Mouse (Mus musculus) left cerebral cortex, postnatal 10 days (tissue): ENCODE results near the gene Arid1b. TPM values are rescaled to one million over a fixed set of nuclear protein-coding genes. Genes with fewer than 3 reads are reported as not detected.

ENCODE experiments used
- DNase-seq, 2 experiments: peaks; one replicate each; pipeline ENCODE4 v3.0.0; 2021 to 2022; ENCODE audit warnings: low spot score in 2 of 2, mixed read lengths in 1 of 2; ENCODE audit errors: extremely low spot score in 1 of 2
- intact Hi-C: fragments of 180-260 bp; cut with DNase I; formaldehyde crosslinking; loops from one replicate; pipeline ENCODE4 v1.15.1; 2025
- total RNA-seq, 2 experiments: library from RNA; stranded (reverse); gene quantifications; 2 replicates each; pipeline ENCODE4 v1.2.3; 2021

Gene Arid1b
- total RNA-seq, 2 experiments from 2014 or later, result 77.4 to 83.3 TPM

DNA sequence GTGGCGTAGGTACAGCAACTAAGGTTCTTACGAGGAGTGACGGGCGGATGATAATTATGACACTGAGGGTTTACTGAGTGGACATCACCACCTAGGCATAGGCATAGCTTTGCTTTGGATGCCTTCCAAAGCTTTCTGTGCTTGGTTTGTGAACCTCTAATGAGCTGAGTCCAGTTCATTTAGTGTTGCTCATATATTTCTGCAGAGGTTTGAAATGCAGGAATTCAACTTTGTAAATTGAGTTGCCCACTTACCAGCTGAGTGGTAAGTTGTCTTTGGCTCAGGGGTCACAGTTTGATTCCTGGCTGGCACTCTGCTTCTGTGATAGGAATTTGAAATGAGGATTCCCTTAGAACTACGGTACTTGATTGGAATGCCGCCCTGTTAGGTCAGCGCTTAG is 49.7 kb downstream of the Arid1b start:
- intact Hi-C loops, result no loop called here
- no peak for DNase-seq

DNA sequence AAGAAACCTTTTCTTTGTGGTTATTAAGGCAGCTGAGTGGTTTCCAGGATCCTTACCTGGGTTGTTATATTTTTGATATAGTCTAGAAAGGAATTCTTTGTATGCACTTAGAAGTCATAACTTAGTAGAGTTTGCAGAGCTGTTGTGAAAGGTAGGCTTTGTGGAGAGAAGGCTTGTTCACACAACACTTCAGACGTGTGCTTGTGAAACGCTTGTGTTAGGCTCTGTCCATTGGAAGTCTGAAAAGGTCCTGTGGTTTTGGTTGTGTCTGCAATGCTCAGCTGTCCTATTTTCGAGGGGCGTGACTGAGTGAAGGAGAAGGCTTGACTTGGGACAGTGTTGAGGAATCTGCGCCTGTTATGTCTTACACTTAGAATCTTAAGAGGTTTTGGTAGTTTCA is 51.5 kb downstream of the Arid1b start:
- intact Hi-C loops, result no loop called here
- no peak for DNase-seq

DNA sequence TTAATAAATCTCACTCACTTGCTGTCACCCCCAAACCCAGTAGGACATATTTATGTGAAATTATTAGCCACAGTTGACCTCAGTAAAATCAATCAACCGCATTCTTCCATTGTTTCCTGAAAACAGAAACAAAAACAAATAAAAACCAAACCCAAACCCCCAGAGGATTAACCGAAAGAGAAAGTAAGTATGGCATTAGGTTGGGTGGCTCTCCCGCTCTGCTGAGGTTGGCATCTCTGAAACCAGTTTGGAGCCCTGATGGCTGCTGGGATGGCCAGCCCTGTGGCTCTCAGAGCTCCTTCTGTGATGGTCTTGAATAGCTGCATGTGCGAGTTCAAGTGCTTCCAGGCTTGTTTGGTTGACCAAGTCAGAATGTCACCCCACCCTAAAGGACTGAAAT is 53.2 kb downstream of the Arid1b start:
- intact Hi-C loops, result no loop called here
- no peak for DNase-seq

DNA sequence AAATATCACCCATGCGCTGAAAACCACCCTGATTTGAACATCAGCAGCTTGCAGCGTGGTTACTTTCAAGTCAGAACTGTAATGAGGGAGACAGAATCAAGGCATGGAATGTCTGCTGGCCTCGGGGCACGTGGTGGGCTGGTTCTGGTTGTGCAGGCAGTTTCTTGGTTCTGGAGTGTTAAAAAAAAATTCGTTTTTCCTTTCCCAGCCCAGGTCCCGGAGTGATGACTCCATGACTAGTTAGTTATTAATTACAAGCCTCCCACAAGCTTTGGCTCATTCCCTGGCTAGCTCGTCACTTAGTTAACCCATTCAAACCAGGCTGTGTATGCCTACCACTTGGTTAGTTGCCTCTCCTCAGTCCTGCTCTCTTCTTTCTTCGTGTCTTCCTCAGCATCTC is 56.1 kb downstream of the Arid1b start:
- DNase-seq, result no peak
- intact Hi-C loops, result no loop called here

DNA sequence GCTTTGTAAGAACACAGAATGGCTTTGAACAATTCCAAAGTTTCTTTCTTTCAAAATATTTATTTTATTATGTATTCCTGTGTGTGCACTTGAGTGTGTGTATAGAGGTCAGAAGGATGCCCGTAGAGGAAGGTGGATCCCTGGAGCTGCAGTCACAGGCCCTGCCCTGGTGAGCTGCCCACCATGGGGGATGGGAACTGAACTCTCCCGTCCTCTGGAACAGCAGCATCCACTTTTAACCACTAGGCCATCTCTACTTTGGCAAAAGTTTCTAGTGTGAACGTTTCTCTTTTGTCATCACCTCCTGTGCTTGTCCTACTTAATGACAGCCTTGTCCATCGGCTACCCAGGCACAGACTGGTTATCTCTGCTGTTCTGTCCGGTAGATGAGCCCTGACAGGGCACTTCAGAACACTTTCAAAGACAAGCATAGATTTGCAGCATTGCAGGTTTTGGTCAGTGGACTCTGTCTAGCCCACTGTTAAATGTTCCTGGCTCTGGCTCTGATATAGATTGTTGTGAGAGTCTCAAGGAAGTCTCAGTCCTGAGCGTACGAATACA is 56.9 kb downstream of the Arid1b start:
- intact Hi-C loops, result no loop called here
- DNase-seq, result no peak

DNA sequence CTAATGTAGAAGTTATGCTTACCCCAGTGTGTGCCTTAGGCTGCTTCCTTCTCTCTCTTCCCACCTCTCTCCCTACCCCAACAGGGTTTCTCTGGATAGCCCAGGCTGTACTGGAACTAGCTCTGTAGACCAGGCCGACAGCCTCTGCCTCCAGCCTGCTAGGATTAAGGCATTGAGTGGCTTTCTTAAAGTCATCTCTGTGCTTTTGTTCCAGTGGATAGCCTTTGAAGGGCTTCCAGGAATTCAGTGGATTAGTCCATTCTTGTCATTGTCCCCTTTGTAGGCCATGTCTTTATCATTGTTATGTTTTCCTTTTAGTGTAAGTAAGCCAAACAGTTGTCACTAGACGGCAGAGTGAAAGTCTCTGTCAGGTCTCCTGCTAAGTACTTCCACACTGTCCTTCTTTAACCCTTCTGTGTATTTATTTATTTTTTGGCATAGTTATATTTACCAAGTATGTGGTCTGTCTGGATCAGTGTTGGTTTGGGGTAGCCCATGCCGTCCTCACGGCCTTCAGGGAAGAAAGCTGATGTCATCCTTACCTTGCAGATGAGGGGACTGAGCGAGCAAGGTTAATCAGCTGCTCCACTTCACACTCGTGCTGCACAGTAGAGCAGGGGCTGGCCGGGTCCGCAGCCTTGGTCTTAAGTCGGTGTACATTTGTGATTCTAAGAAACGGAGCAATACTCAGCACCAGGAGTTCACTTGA is 58.1 kb downstream of the Arid1b start:
- intact Hi-C loops, result no loop called here
- DNase-seq, result no peak

DNA sequence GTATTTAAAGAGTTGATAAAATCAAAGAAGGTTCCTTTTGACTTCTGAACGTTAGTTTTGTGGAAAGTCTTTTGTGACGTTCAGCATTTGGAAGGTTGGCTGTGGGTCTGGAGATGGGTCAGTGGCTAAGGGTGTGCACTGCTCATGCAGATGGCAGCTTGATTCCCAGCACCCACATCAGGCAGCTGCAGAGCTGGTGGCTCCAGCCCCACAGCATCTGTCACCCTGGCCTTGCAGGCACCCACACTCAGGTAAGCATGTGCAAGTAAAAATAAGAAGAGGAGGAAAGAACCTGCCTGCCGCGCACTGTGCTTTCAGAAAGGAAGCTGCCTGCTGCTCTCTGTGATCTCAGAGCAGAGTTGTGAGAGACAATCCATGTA is 58.7 kb downstream of the Arid1b start:
- intact Hi-C loops, result no loop called here
- DNase-seq, result no peak

DNA sequence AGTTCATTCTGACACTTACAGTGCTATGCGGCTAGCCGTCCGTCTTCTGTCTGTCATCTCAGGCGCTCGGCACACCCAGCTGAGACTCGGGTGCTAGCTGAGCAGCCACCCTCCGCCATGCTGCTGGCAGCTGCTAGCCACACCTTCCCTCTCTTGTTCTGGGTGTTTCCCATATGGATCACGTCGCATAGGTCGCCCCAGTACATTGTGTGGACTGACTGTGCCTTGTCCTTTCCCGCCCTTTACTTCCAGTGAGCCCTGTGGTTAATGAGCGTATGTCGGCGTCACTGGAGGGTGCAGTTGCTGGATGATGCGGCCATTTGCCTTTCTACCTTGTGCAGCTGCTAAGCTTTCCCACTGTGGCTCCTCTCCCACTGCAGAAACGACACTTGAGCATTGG is 59.1 kb downstream of the Arid1b start:
- no peak for DNase-seq
- intact Hi-C loops, result no loop called here

DNA sequence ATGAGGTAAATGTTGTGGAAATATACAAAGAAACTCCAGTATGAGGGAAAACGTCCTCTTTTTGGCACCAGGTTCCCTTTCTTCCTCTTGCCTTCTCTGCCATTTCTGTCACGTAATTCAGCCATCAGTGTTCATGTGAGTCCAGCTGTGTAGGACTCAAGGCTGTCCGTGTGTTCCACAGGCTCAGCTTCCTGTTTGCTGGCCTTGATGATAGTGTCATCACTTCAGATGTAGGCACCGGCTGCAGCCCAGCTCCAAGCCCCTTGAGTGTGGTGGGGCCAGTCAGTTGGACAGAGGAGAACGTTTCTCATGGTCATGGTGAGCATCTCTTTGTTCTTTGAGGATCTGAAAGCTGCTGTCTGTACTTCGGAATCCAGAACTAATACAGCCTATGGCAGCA is 61.3 kb downstream of the Arid1b start:
- intact Hi-C loops, result loop anchor here (5.0 kb wide), 1 partner anchor 48 kb away; no protein-coding TSS in a partner anchor
- no peak for DNase-seq

DNA sequence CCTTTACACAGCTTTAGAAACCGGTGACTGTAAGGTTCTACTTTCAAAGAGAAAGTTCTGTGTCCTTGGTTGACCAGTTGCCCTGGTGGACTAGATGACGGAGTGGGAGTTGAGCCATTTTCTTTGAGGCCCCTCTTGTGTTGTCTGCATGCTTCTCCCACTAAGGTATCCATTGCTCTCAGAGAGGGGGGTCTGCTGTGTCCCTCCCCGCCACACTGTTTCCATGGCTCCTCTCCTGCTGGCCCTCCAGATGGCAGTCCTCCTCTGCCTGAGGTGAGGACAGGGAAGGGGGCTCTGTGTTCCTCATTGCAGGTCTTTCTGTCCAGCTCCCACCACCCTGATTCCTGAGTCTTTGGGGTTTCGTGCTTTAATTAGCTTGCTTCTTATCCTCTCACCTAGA is 62.5 kb downstream of the Arid1b start:
- intact Hi-C loops, result loop anchor here (5.0 kb wide), 1 partner anchor 49 kb away; no protein-coding TSS in a partner anchor
- DNase-seq, result no peak

DNA sequence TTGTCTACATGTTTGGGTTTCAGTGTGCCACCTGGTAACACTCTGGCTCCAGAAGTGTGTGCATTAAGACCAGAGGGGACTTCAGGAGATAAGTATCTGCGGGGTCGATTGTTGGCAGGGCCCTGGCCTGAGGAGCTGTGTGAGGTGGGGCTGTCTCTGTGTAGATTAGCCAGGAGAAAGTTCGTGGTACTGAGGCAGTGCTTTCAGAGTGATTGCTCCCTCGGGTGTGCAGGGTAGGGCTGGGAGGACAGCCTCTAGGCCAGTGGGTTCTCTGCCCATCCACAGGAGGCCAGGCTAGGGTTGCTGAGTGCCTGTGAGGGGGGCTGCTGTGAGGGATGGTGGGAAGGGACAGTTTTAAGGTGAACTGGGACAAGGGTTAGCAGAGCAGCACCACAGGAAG is 63.2 kb downstream of the Arid1b start:
- intact Hi-C loops, result loop anchor here (5.0 kb wide), 1 partner anchor 50 kb away; no protein-coding TSS in a partner anchor

DNA sequence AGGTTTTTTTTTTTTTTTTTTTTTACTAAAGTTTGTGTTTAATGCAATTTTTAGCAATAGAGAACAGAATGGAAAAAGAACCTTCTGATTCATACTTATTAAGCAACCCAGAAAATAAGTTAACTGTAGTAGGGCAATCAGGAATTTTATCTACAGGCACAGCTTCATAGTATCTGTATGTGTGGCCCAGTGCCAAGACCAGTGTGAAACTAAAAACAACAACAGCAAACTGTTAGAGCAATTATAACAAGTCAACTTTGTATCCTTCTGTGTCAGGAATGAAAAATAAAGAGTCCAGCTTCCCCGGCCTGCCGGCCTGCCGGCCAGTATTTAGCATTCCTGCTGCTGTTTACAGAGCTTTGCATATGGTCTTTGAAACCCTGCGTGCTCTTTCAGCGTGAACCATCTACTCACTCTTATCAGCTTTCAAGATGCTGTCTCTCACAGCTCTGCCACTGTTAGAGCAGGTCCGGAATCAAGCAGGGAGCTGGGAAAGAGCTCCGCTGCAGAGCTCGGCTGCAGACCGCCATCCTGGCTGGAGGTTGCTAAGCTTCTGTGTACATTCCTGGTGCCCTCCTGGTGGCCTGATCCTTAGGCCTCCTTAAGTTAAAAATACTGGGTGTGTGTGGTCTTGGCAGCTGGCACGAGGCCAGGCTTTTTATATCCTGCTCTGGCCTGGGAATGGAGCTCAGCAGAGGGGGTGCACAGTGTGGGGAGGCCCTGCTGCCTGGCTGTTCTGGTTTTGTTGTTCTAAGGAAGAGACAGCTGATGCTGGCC is 64.0 kb downstream of the Arid1b start:
- intact Hi-C loops, result loop anchor here (5.0 kb wide), 1 partner anchor 51 kb away; no protein-coding TSS in a partner anchor
- DNase-seq, result peak in 1 of 2 experiments; percentile 73

More for the DNA sequence above, 63.2 kb downstream of the Arid1b start:
- no peak for DNase-seq

DNA sequence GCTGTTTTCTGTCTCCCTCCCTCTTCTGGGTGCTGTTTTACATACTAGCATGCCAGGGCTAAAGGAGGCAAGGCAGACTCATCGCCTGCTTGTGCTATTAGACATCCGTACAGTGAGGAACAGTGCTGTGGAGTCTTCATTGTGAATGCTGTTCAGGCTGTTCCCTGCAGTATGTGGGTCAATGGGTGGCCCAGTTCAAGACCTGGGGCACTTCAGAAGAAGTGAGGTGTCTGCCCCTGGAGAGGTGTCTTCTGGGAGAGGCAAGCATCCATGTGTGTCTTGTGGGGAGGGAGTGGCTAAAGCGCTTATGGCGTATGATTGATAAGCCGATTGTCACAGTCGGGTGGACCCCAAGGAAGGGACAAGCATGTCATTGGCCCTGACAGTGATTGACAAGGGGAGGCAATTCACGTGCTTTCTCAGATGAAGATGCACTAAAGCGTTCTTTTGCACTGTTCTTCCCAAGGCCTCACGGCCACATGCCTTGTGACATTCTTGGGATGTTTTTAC is 65.0 kb downstream of the Arid1b start:
- intact Hi-C loops, result loop anchor here (5.0 kb wide), 1 partner anchor 52 kb away; no protein-coding TSS in a partner anchor
- DNase-seq, result peak in 1 of 2 experiments; percentile 12

DNA sequence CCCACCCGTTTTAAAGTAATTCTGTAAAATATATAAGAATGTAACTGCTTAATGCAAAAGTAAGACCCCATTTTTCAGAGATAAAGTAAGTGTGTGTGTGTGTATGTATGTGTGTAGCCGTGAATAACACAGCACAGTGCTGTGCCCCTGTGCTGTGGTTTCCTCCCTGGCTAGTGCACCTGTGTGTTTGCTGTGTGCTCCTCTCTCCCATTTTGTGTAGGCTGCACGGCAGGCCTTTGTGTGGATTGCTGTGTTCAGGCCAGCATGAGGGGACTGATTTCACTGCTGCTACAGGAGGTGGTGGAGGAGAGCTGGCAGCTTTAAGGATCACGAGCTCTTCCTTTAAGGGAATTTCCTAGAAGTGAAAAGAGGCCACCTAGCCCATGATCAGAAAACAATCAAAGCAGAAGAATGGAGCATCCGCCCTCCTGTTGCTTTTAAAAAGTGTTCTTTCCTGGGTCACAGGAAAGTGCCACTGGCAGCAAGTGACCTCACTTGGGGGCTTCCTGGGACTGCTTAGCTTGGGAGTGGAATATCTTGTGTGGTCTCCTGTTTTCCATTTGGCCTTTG is 66.5 kb downstream of the Arid1b start:
- DNase-seq, result no peak
- intact Hi-C loops, result no loop called here

DNA sequence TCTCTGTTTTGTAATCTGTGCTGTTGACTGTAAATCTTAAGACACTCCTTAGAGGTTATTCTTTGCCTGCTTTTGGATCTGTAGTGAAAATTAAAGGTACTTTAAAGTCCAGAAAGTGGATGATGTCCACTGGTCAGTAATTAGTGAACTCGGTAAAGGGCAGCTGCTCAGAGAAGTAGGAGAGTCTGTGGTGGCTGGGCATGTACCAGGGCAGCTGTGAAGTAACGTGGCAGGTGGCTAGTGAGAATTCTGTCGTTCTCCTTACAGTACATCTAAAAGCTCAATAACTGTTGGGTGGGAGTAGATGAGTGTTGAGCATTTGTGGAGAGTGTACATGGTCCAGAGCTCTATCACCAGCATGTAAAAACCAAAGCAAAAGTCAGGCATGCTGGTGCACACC is 67.1 kb downstream of the Arid1b start:
- intact Hi-C loops, result no loop called here
- no peak for DNase-seq

DNA sequence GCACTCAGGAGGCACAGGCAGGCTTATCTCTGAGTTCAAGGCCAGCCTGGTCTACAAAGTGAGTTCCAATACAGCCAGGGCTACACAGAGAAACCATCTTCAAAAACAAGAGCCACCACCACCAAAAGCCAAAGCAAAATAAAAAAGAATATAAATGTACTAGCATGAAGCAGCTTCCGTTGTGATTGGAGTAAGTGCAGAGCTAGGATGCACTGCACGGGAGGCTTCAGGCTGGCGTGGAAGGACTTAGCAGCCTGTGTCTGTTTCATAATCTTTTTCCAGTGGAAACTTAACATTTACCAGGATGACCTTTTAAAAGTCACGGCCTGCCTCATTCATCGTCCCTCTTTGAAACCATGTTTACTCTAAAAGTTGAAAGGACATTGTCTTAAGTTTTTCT is 67.5 kb downstream of the Arid1b start:
- intact Hi-C loops, result no loop called here
- DNase-seq, result no peak

DNA sequence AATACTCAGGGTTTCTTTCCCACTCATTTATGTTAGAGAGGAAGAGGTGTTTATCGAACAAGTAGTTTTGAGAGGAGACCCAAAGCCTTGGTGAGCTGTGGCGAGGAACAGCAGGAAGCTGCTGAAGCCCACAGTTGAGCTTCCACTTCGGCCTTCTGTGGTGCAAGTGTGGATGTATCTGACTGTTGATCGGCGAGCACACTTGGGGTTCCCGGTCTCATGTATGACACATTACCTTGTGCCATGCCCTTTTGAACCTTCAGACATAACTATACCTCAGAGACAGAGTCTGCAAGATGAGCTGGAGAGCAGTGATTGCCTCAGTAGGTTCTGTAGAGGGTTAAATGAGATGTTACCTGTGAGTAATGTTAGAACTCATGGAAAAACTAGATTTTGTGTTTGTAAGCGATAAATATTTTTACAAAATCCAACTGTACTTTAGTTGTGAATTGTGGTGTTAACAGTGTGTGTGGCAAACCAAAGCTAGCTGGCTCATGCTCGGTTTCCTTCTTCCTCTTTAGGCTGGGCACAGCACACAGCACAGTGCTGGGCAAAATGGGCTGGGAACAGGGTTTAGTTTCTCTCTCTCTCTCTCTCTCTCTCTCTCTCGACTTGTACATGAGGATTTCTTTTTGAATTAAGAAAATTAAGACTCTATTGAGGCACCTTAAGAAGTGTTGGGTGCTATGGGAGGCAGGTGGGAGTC is 69.5 kb downstream of the Arid1b start:
- DNase-seq, result peak in 1 of 2 experiments; percentile 11
- intact Hi-C loops, result no loop called here

DNA sequence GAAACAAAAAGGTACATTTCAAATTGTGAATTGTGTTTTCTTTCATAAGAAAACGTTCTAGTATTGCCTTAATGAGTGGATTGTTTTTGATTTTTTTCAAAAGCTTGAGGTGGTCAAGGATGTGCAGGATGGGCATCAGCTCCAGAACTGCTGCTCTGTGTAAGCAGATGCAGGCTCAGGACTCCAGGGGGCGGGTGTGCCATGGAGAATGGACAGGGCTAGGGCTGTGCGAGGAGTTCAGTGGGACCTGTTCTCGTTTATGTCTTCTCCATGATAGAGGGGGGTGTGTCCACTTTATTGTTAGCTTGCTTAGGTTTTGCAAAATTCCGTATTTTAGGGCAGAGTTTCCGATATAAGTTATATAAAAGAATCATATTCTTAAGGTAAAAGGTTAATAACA is 70.6 kb downstream of the Arid1b start:
- intact Hi-C loops, result no loop called here
- DNase-seq, result no peak

DNA sequence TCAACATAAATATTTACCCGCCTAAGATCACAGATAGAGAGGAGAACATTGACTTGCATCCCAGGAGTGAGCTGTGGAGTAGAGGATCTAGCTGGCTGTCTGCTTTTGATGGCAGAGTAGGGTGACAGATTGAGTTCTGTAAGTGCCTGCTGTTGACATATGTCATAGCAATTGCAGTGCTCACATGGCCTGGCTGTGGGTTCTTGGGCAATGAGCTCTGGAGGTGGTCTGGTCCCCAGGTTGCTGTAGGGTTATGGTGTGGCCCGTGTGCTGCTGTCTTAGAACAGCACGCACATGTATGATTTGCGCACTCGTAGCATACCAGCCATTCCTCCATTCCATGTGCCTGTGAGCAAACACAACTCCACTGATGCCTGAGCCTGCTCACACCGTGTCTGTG is 71.1 kb downstream of the Arid1b start:
- no peak for DNase-seq
- intact Hi-C loops, result no loop called here
